Mouse (Mus musculus): Measurements from ENCODE around the gene Hist1h2bf. TPM values are rescaled to one million over a fixed set of nuclear protein-coding genes. Genes with fewer than 3 reads are reported as not detected.
"Not testable (repeated sequence)": the region's sequence is repeated elsewhere in the genome, so short reads cannot be mapped to it uniquely, and the experiment has no call there.

Hist1h2bf gene
- polyA plus RNA-seq, 1 experiment from 2014 or later = 4.9 TPM

DNA sequence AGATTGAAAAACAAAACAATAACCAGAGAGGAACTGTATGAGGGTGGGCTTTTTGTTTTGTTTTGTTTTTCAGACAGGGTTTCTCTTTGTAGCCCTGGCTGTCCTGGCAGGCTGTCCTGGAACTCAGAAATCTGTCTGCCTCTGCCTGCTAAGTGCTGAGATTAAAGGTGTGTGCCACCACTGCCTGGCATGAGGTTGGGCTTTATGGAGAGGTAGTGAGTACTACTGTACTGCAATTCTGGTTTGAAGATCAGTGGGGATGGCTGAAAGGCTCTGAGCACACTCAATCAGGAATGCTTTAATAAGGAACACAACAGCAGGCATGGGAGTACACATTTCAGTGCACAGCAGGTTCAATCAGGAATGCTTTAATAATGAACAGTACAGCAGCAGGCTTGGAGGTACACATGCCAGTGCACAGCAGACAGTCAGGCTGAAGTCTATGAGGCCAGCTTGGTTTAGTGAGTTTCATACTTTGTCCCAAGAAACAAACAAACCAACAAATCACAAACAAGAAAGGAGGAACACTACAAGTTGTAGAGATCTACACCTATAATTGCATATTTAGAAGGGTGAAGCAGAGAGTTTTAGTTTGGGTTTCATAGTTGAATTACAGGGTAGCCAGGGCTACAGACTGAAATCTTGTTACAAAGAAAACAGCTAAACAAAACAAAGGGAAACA lies 9.5 kb upstream of the Hist1h2bf start:
- Histone ChIP-seq H3K9me3 (ENCODE audit: control insufficient read depth, low read length) (no peaks in the 10 kb centered on the region), H3K4me2 (peak overlapping the region; percentile 12), H3K36me3 (ENCODE audit: control insufficient read depth, insufficient read depth, low read length) (no peaks in the 10 kb centered on the region), H3K27ac (ENCODE audit: low read depth, low read length) (peak overlapping the region; percentile 77), H3K27me3 (ENCODE audit: control insufficient read depth, insufficient read depth, low read length) (no peaks in the 10 kb centered on the region), H3K4me3 (ENCODE audit: low read depth, low read length) (no peak overlapping the region), H3K9ac (ENCODE audit: low read length) (peak overlapping the region; percentile 22; the same call in 1 of the 2 replicates), H3K4me1 (ENCODE audit: control insufficient read depth, insufficient read depth, low read length) (peaks cover 17% of the 10 kb centered on the region; the same call in 1 of the 2 replicates)
- no peak for ATAC-seq (ENCODE audit: low FRiP score)
- peak; percentile 85 for DNase-seq (ENCODE audit: low spot score, missing footprints)

DNA sequence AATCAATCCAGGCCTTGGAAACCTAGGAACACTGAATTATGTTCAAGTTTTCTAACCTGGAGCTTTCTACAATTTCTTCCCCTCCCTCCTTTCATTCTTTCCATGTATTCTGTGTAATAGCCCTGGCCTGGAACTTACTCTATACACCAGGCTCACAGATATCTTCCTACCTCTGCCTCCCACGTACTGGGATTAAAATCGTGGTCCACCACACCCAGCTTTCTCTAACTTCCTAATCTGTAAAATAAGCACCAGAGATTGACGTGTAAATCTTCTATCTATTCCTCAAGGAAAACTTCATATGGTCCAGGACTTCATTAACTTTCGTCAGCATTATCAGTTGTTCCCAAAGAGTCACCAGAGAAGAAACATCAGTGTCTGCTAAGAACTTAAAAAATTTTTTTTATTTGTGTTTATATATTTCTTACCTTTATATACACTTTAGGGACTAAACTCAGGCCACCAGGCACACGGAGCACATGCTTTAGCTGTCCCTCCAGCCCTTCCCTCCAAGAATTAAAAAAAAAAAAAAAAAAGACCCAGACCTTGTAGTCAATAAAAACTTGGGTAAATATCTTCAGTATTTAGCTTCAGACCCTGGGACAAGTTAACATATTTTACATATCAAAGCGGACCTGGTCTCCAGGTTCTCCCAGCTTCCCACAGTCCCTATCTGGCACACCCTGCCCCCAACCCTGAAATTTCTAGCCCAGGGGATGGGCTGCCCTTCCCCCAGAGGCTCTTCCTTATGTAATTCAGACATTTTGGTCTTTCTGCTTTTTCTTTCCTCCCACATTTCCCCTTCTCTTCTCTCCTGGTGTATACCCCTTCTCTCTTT lies 8.4 kb upstream of the Hist1h2bf start:
- no peaks in the 10 kb centered on the region for H3K27me3 ChIP-seq (ENCODE audit: control insufficient read depth, insufficient read depth, low read length)
- peak overlapping the region; percentile 63 for H3K4me2 ChIP-seq
- H3K27ac ChIP-seq (ENCODE audit: low read depth, low read length) = peak overlapping the region; percentile 77
- peak overlapping the region; percentile 69 for H3K9ac ChIP-seq (ENCODE audit: low read length)
- no peaks in the 10 kb centered on the region for H3K36me3 ChIP-seq (ENCODE audit: control insufficient read depth, insufficient read depth, low read length)
- 6% methylated on average over 6 of the region's 6 CpGs for WGBS
- H3K9me3 ChIP-seq (ENCODE audit: control insufficient read depth, low read length) = no peaks in the 10 kb centered on the region
- H3K4me1 ChIP-seq (ENCODE audit: control insufficient read depth, insufficient read depth, low read length) = peaks cover 17% of the 10 kb centered on the region; the same call in 1 of the 2 replicates
- H3K4me3 ChIP-seq (ENCODE audit: low read depth, low read length) = peak overlapping the region; percentile 42
- DNase-seq (ENCODE audit: low spot score, missing footprints) (peak; percentile 93), ATAC-seq (ENCODE audit: low FRiP score) (no peak)

DNA sequence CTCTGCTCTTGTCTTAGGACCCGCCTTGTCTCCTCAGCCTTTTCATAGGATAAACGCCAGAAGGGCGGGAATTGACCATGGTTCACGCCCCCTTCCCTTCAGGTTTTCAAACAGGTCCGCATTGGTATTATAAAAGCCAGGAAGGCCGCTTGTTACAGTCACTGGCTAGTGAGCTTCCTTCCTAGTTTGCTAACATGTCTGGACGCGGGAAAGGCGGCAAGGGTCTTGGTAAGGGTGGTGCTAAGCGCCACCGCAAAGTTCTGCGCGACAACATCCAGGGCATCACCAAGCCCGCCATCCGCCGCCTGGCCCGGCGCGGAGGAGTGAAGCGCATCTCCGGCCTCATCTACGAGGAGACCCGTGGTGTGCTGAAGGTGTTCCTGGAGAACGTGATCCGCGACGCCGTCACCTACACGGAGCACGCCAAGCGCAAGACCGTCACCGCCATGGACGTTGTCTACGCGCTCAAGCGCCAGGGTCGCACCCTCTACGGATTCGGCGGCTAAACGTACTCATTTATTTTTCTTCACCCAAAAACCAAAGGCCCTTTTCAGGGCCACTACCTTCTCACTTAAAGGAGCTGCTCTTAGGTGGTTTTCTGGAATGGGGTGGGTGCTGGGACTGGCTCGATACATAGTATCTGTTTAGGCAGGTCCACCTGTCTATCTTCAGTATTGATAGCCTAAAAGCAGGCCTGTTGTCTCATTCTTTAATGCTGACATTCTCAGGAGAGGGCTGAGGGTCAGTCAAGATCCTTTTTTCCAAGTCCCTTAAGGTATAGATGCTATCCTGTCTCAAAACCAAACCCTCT lies 7.6 kb upstream of the Hist1h2bf start, which contains the start of gene Hist1h4d:
TSS of gene Hist1h4d (plus strand) at position 191 of the 811 bp plus-strand sequence.
- H3K27ac ChIP-seq (ENCODE audit: low read depth, low read length) = peak within 1 kb of the TSS; percentile 77
- peak within 1 kb of the TSS; percentile 69 for H3K9ac ChIP-seq (ENCODE audit: low read length)
- ATAC-seq (ENCODE audit: low FRiP score) = peak; percentile 89
- peak within 1 kb of the TSS; percentile 42 for H3K4me3 ChIP-seq (ENCODE audit: low read depth, low read length)
- no peaks in the 10 kb centered on the region for H3K9me3 ChIP-seq (ENCODE audit: control insufficient read depth, low read length)
- peaks cover 20% of the 10 kb centered on the region for H3K4me1 ChIP-seq (ENCODE audit: control insufficient read depth, insufficient read depth, low read length)
- under 1% methylated on average over 43 of the region's 43 CpGs for WGBS
- no peaks in the 10 kb centered on the region for H3K36me3 ChIP-seq (ENCODE audit: control insufficient read depth, insufficient read depth, low read length)
- peak; percentile 100 for DNase-seq (ENCODE audit: low spot score, missing footprints)
- H3K27me3 ChIP-seq (ENCODE audit: control insufficient read depth, insufficient read depth, low read length) = no peaks in the 10 kb centered on the region
- H3K4me2 ChIP-seq = peak within 1 kb of the TSS; percentile 63

DNA sequence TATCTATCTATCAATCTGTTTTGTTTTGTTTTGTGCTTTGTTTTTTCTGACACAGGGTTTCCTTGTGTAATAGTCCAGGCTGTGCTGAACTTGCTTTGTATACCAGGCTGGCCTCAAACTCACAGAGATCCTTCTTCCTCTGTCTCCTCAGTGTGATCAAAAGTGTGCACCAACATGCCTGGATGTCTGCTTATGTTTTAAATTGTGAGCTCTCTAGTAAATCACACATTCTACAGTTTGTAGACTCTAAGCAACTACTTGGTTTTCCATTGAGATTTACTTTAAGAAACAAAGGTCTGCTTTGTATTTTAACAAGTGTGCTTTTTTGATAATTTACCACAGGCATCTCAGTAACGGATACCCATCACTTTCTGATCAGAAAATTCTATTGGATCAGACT lies 3.8 kb upstream of the Hist1h2bf start:
- H3K9ac ChIP-seq (ENCODE audit: low read length) = no peak overlapping the region
- H3K4me3 ChIP-seq (ENCODE audit: low read depth, low read length) = no peak overlapping the region
- no peaks in the 10 kb centered on the region for H3K9me3 ChIP-seq (ENCODE audit: control insufficient read depth, low read length)
- H3K27ac ChIP-seq (ENCODE audit: low read depth, low read length) = no peak overlapping the region; the same call in 1 of the 2 replicates
- H3K36me3 ChIP-seq (ENCODE audit: control insufficient read depth, insufficient read depth, low read length) = no peaks in the 10 kb centered on the region
- peaks cover 12% of the 10 kb centered on the region for H3K4me1 ChIP-seq (ENCODE audit: control insufficient read depth, insufficient read depth, low read length)
- DNase-seq (ENCODE audit: low spot score, missing footprints) = peak; percentile 84
- ATAC-seq (ENCODE audit: low FRiP score) = no peak
- H3K27me3 ChIP-seq (ENCODE audit: control insufficient read depth, insufficient read depth, low read length) = no peaks in the 10 kb centered on the region
- 100% methylated on average over 1 of the region's 1 CpGs for WGBS
- H3K4me2 ChIP-seq = no peak overlapping the region

DNA sequence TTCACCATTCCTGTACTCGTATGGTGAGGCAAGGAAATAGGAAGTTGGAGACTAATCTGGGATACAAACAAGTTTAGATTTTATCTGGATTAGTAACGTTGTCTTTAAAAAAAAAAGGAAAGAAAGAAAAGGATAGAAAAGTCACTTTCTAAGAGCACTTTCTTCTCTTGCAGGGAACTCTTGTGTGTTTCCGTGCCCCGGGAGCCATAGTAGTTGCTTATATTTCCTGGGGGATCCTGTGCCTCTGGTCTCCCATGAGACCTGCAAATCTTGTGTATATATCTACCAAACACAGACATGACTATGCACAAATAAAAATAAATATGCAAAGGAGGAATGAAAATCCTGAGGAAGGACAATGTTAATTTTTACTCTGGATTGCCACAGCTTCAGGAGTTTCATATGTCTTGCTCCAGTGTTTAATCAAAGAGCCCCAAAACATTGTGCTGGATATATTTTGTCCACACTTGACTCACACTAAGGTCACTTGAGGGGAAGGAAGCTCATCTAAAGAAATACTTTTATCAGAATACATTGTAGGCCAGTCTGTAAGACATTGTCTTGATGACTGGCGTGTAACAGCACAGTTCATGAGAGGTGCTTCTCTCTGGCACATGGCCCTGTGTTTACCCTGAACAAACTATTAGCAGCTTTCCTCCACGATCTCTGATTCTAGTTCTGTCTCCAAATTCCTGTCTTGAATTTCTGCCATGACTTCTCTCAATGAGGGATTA lies 3.1 kb upstream of the Hist1h2bf start:
- DNase-seq (ENCODE audit: low spot score, missing footprints) = peak; percentile 91

DNA sequence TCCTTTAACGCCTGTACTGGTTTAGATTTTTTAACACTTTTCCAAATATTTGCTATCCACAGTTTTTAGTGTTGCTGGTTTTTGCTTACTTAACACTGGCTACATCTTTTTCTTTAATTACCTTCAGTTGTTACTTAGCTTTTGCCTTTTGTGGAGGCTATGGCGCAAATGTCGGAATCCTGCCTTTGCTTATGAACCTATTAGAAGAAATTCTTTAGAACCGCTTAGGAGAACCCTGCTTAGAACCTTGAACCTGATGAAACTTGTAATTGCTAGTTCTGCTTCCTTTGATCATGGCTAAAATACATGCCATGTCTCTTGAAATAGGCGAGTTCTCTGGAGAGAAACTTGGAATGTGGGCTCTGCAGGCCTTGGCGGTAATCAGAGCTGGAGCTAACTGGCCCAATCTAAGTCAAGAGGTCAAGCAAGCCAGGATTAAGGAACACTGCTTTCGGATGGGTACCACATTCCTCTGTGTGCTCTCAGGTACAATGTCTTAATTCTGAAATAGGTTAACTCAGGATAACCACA lies 2.4 kb upstream of the Hist1h2bf start:
- WGBS = 1% methylated on average over 7 of the region's 7 CpGs

More for the DNA sequence above, 3.1 kb upstream of the Hist1h2bf start:
- Histone ChIP-seq H3K4me1 (ENCODE audit: control insufficient read depth, insufficient read depth, low read length) (peaks cover 11% of the 10 kb centered on the region), H3K27ac (ENCODE audit: low read depth, low read length) (peak overlapping the region; percentile 81), H3K36me3 (ENCODE audit: control insufficient read depth, insufficient read depth, low read length) (no peaks in the 10 kb centered on the region), H3K9me3 (ENCODE audit: control insufficient read depth, low read length) (no peaks in the 10 kb centered on the region), H3K4me3 (ENCODE audit: low read depth, low read length) (peak overlapping the region; percentile 39), H3K27me3 (ENCODE audit: control insufficient read depth, insufficient read depth, low read length) (no peaks in the 10 kb centered on the region), H3K4me2 (peak overlapping the region; percentile 61), H3K9ac (ENCODE audit: low read length) (peak overlapping the region; percentile 77)
- WGBS = 50% methylated on average over 6 of the region's 6 CpGs
- ATAC-seq (ENCODE audit: low FRiP score) = no peak

DNA sequence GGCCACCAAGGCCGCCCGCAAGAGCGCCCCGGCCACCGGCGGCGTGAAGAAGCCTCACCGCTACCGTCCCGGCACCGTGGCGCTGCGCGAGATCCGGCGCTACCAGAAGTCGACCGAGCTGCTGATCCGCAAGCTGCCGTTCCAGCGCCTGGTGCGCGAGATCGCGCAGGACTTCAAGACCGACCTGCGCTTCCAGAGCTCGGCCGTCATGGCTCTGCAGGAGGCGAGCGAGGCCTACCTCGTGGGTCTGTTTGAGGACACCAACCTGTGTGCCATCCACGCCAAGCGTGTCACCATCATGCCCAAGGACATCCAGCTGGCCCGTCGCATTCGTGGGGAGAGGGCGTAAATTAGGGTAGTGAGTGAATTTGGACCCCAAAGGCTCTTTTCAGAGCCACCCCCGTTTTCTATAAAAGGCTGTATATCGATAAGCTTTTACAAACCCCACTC lies 1.9 kb upstream of the Hist1h2bf start:
- peak overlapping the region; percentile 77 for H3K9ac ChIP-seq (ENCODE audit: low read length)
- peak overlapping the region; percentile 39 for H3K4me3 ChIP-seq (ENCODE audit: low read depth, low read length)
- WGBS = under 1% methylated on average over 11 of the region's 40 CpGs
- H3K27me3 ChIP-seq (ENCODE audit: control insufficient read depth, insufficient read depth, low read length); ATAC-seq (ENCODE audit: low FRiP score); H3K9me3 ChIP-seq (ENCODE audit: control insufficient read depth, low read length); H3K36me3 ChIP-seq (ENCODE audit: control insufficient read depth, insufficient read depth, low read length): not testable (repeated sequence)
- H3K4me1 ChIP-seq (ENCODE audit: control insufficient read depth, insufficient read depth, low read length) = peaks cover 11% of the 10 kb centered on the region
- H3K4me2 ChIP-seq = peak overlapping the region; percentile 61
- H3K27ac ChIP-seq (ENCODE audit: low read depth, low read length) = peak overlapping the region; percentile 81
- peak; percentile 92 for DNase-seq (ENCODE audit: low spot score, missing footprints)

More for the DNA sequence above, 2.4 kb upstream of the Hist1h2bf start:
- Histone ChIP-seq H3K9ac (ENCODE audit: low read length) (peak overlapping the region; percentile 77), H3K4me3 (ENCODE audit: low read depth, low read length) (peak overlapping the region; percentile 39), H3K4me2 (peak overlapping the region; percentile 61), H3K4me1 (ENCODE audit: control insufficient read depth, insufficient read depth, low read length) (peaks cover 11% of the 10 kb centered on the region), H3K27me3 (ENCODE audit: control insufficient read depth, insufficient read depth, low read length) (no peaks in the 10 kb centered on the region), H3K9me3 (ENCODE audit: control insufficient read depth, low read length) (no peaks in the 10 kb centered on the region), H3K27ac (ENCODE audit: low read depth, low read length) (peak overlapping the region; percentile 81), H3K36me3 (ENCODE audit: control insufficient read depth, insufficient read depth, low read length) (no peaks in the 10 kb centered on the region)
- DNase-seq (ENCODE audit: low spot score, missing footprints) (peak; percentile 93), ATAC-seq (ENCODE audit: low FRiP score) (no peak)

DNA sequence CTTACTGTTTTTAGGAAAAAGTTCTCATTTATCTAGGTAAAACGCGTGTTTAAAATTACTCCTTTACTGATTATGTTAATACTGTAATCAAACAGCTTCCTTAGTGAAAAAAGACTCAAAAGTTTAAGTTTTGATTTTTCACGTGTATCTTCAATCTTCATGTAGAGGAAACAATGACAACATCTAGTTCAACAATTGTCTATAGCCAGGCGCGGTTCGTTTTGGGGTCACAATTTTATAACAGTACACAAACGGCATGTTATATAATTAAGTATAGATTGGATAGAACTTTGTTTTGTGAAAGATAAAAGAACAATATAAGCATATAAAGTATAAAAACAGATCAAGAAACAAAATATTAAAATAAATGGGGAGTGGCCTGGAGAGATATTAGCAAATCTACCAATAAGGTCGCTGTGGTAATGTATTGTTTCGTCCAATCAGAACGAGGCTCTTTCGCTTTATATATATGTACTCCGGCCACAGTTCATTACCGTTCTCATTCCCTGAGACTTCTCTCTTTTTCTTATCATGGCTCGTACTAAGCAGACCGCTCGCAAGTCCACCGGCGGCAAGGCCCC lies 1.4 kb upstream of the Hist1h2bf start, which contains the start of gene Hist1h3d:
TSS of gene Hist1h3d (plus strand) at position 493 of the 581 bp plus-strand sequence.
- DNase-seq (ENCODE audit: low spot score, missing footprints) (peak; percentile 94), ATAC-seq (ENCODE audit: low FRiP score) (peak; percentile 60)
- H3K9me3 ChIP-seq (ENCODE audit: control insufficient read depth, low read length) = no peaks in the 10 kb centered on the region
- H3K4me3 ChIP-seq (ENCODE audit: low read depth, low read length) = peak within 1 kb of the TSS; percentile 39
- WGBS = under 1% methylated on average over 18 of the region's 18 CpGs
- H3K4me2 ChIP-seq = peak within 1 kb of the TSS; percentile 61
- peak within 1 kb of the TSS; percentile 83 for H3K27ac ChIP-seq (ENCODE audit: low read depth, low read length)
- no peaks in the 10 kb centered on the region for H3K36me3 ChIP-seq (ENCODE audit: control insufficient read depth, insufficient read depth, low read length)
- H3K9ac ChIP-seq (ENCODE audit: low read length) = peak within 1 kb of the TSS; percentile 77
- H3K27me3 ChIP-seq (ENCODE audit: control insufficient read depth, insufficient read depth, low read length) = no peaks in the 10 kb centered on the region
- H3K4me1 ChIP-seq (ENCODE audit: control insufficient read depth, insufficient read depth, low read length) = peaks cover 11% of the 10 kb centered on the region
